Mouse (Mus musculus) E14TG2a.4 (cell line): ENCODE measurements at regions not wholly inside any gene's neighbourhood (a gene's known extent, or its start where the extent isn't known, plus 50 kb on each side); places are given as distances from the start of the nearest gene placed in this dataset.

Experiments
- CTCF ChIP-seq: conservative IDR thresholded peaks from 2 replicates; pipeline ENCODE4 v1.5.1; 2014; ENCODE audit warnings: low read length
- NANOG ChIP-seq: IDR thresholded peaks from 2 replicates; pipeline ENCODE4 v1.6.1; 2014; ENCODE audit warnings: borderline replicate concordance, low read length, mixed read lengths

DNA sequence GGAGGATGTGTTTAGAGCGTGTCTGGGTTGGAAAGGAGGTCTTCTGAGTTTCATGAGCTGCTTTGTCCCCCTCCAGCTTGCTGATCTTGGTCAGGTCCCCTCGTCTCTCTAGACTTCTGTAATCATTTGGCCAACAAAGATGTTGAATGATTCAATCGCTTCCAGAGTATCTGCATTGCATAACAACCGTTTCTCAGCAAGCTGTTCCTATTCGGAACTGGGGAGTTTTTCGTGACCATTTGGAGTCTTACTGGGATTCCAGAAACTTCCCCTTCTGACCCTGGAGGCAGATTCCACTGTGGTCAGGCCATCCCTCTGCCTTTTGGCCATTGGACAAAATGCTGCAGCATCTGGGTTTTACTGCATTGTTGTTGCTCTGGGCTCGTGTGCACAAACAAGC is 93.4 kb upstream of the Cops8 start:
- no peak for TF ChIP-seq CTCF
- TF ChIP-seq NANOG: no peak
